Mouse (Mus musculus): ENCODE results near the gene Myo16. TPM values are rescaled to one million over a fixed set of nuclear protein-coding genes. Genes with fewer than 3 reads are reported as not detected.

The Myo16 gene
- total and polyA plus RNA-seq, 3 experiments: not detected

DNA sequence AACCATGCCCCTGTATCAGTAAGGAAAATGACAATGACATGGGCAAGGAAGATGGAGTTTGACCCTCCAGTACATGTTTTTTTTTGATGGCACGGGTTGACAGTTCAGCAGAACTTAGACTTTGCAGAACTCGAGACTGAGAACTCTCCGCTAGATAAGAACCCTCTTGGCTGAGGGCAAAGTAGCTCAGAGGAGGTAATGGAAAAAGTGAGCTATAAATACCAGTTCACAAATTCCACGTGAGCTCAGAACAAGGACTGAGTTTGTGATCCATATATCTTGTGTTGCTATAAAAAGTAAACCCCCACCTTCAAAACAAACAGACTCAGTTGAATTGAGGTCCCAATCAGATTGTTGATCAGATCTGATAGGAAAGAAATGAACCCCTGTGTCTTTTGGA is 489.5 kb downstream of the Myo16 start:
- H3K9ac ChIP-seq (ENCODE audit: control insufficient read depth, low read depth, low read length, poor library complexity, severe bottlenecking): no peak overlapping the region
- H3K4me1 ChIP-seq (ENCODE audit: control insufficient read depth in 1 of 2, insufficient read depth in 2 of 2, low read length in 2 of 2): no peaks in the 10 kb centered on the region
- no peak overlapping the region for H3K27ac ChIP-seq (ENCODE audit: control insufficient read depth, low read depth, low read length)
- H3K4me3 ChIP-seq (ENCODE audit: control insufficient read depth in 1 of 2, insufficient read depth in 1 of 2, low read depth in 2 of 2, low read length in 2 of 2): no peak overlapping the region
- TF ChIP-seq POLR2AphosphoS2 (IDR thresholded peaks at IDR 0.05; ENCODE audit: low read length) (no peak), NELFE (IDR thresholded peaks at IDR 0.05; ENCODE audit: low read depth, low read length) (no peak), MXI1 (IDR thresholded peaks at IDR 0.05; ENCODE audit: low read depth, low read length) (no peak), NRF1 (IDR thresholded peaks at IDR 0.05; ENCODE audit: insufficient read depth, low read depth, low read length, poor library complexity, severe bottlenecking) (no peak), E2F4 (IDR thresholded peaks at IDR 0.05; ENCODE audit: borderline replicate concordance, low read depth, low read length) (no peak), HCFC1 (IDR thresholded peaks at IDR 0.05; ENCODE audit: low read depth, low read length) (no peak), MYB (IDR thresholded peaks at IDR 0.05; ENCODE audit: low read depth, low read length) (no peak), MAZ (IDR thresholded peaks at IDR 0.05; ENCODE audit: low read depth, low read length) (no peak), POLR2A (IDR thresholded peaks at IDR 0.05; ENCODE audit: control insufficient read depth in 1 of 2, insufficient read depth in 1 of 2, low read depth in 1 of 2, low read length in 2 of 2, poor library complexity in 1 of 2) (no peak), MEF2A (IDR thresholded peaks at IDR 0.05; ENCODE audit: extremely low read depth, insufficient replicate concordance, low read depth, low read length, poor library complexity, severe bottlenecking) (no peak), MYC (IDR thresholded peaks at IDR 0.05; ENCODE audit: low read depth, low read length) (no peak), ELF1 (IDR thresholded peaks at IDR 0.05; ENCODE audit: low read depth, low read length) (no peak), CHD2 (IDR thresholded peaks at IDR 0.05; ENCODE audit: low read length) (no peak), ZMIZ1 (IDR thresholded peaks at IDR 0.05; ENCODE audit: low read depth, low read length) (no peak)
- no peaks in the 10 kb centered on the region for H3K79me2 ChIP-seq (ENCODE audit: control insufficient read depth, insufficient read depth, low read length, poor library complexity)
- no peaks in the 10 kb centered on the region for H3K36me3 ChIP-seq (ENCODE audit: control insufficient read depth in 1 of 2, insufficient read depth in 2 of 2, low read length in 2 of 2)
- DNase-seq (ENCODE audit: low read depth, low spot score): no peak
- no peaks in the 10 kb centered on the region for H3K27me3 ChIP-seq (ENCODE audit: control insufficient read depth in 1 of 2, insufficient read depth in 2 of 2, low read length in 2 of 2)
- H3K9me3 ChIP-seq (replicated peaks; ENCODE audit: insufficient read depth, low read length): no peaks in the 10 kb centered on the region

DNA sequence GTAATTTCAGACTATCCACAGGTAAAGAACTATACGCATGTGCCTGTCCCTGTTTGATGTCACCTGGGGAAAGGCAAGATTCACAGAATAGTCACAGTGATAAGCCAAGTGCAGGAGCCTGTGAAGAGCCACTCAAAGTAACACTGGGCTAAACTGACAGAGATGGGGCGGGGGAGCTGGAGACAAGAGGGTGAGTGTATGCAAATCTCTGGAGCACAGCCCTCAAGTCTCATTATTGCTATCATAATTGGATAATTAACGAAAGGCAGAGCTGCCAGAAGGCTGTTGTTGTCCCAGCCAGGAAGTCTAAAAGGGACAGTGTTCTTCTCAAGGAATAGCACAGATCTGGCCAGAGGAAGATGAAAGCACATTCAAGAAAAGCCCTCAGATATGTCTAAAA is 490.8 kb downstream of the Myo16 start:
- TF ChIP-seq ZNF384 (IDR thresholded peaks at IDR 0.05; ENCODE audit: low read depth, low read length): no peak
- TF ChIP-seq GATA1 (IDR thresholded peaks at IDR 0.05; ENCODE audit: low read depth, low read length): no peak
- TF ChIP-seq EP300 (IDR thresholded peaks at IDR 0.05; ENCODE audit: low read depth in 1 of 2, low read length in 2 of 2): no peak
- no peak for TF ChIP-seq NRF1 (IDR thresholded peaks at IDR 0.05; ENCODE audit: insufficient read depth, low read depth, low read length, poor library complexity, severe bottlenecking)
- TF ChIP-seq TCF12 (IDR thresholded peaks at IDR 0.05; ENCODE audit: low read depth, low read length): no peak
- Histone ChIP-seq H3K27me3 (ENCODE audit: control insufficient read depth in 1 of 2, insufficient read depth in 2 of 2, low read length in 2 of 2) (no peaks in the 10 kb centered on the region), H3K9me3 (replicated peaks; ENCODE audit: insufficient read depth, low read length) (no peaks in the 10 kb centered on the region), H3K36me3 (ENCODE audit: control insufficient read depth in 1 of 2, insufficient read depth in 2 of 2, low read length in 2 of 2) (no peaks in the 10 kb centered on the region), H3K27ac (ENCODE audit: control insufficient read depth, low read depth, low read length) (no peak overlapping the region), H3K4me1 (ENCODE audit: control insufficient read depth in 1 of 2, insufficient read depth in 2 of 2, low read length in 2 of 2) (no peaks in the 10 kb centered on the region), H3K4me3 (ENCODE audit: control insufficient read depth in 1 of 2, insufficient read depth in 1 of 2, low read depth in 2 of 2, low read length in 2 of 2) (no peak overlapping the region), H3K79me2 (ENCODE audit: control insufficient read depth, insufficient read depth, low read length, poor library complexity) (no peaks in the 10 kb centered on the region), H3K9ac (ENCODE audit: control insufficient read depth, low read depth, low read length, poor library complexity, severe bottlenecking) (no peak overlapping the region)
- DNase-seq (ENCODE audit: low read depth, low spot score): no peak
